Mouse (Mus musculus): ENCODE results near the gene Tas1r2. TPM values are rescaled to one million over a fixed set of nuclear protein-coding genes. Genes with fewer than 3 reads are reported as not detected.
A peak's percentile ranks its signal among the peaks of the same experiment; 100 is the strongest.

The Tas1r2 gene
- total RNA-seq (2021): not detected
- long read RNA-seq, experiment 1: 0 reads
- long read RNA-seq, experiment 2: 0 reads

DNA sequence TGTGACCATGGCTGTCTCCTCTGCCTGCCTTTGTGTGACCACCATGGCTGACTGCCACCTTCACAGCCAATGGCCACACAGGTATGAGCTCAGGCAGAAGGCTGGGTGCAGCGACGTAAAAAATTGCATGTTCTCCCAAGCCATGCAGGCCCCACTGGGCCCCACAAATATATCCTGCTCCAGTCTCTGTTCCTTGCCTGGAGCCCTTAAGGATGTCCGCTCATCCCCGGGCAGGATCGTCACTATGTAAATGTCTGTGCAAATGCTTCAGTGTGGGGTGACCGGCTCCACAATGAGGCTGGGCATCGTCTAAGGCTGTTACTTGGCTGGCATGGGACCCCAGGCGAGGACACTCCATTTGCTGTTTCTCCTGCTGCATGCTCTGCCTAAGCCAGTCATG lies at the start of gene Tas1r2:
Gene Tas1r2 (plus strand): TSS at position 301 of the 400 bp plus-strand sequence.
- DNase-seq: no peak

DNA sequence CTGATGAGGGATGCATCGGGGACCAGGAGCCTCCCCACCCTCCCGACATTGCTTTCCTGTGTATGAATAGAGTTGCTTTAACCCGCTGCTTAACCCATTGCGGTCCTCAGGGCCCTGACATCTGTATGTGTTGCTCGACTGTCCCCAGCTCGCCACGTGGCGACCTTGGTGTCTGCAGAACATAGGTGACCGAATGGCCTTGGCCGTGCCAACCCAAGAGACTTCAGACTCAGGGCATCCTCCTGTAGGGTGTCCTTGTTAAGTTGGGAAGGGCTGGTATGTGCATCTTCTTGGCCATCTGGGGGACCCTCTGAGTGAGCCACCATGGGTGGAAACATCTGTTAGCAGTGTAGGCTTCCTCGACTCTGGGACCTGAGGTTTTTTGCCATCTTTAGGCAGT lies 48.1 kb upstream of the Tas1r2 start:
- DNase-seq: no peak

DNA sequence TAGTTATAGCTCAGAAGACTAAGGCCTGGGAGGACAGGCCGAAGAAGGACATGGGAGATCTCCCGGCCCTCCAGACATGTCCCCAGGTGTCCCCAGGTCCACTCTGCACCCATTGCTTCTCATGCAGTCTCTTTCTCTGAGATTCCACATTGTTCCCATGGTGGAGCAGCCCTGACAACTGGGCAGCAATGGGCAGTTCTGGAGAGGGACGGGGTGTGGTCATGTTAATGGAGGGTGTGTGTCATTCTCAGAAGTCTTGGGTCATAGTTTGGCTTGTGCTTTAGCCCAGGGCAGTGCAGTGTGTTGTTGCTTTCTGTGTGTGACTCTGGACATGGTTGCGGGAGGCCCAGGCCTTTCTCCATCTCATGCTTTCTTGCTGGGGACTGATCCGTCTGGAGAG lies 46.6 kb upstream of the Tas1r2 start:
- no peak for DNase-seq

GRCm38 (mm10) chr4:139608975-139609374 lies 44.4 kb upstream of the Tas1r2 start:
- DNase-seq: no peak

DNA sequence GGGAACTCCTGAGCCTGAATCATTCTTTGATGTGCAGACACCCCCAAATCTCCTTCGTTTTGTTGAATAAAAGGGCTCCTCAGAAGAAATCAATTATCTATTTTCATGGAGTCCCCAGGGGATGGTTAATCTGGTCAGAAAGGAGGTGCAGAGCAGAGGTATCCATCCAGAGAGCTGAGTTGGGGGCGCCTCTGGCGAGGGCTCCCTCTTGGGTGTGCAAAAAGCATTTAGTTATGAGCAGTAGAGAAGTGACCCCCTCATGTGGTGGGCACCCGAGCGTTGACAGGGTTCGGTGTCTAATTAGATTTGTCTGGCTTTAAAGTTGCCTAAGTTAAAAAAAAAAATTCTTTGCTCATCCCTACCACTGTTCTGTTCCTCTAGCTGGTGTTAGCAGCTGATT lies 42.4 kb upstream of the Tas1r2 start:
- no peak for DNase-seq

DNA sequence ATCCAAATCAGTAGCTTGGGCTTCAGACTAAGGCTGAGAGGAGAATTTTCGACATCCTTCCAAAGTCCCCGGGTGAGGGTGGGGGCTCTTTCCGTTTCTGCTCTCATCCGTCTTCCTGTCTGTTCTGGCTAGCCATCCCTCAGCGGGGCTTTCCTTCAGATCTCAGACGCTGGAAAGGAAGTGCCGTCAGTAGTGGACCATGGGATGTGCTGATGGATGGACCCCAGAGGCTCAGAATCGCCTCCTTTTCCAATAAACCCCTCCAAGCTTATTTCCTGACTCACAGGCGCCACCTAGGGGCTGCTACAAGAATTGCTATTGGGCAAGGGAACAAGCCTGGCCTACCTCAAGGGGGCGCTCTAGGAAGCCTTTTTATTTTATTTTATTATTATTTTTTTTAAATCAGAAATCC lies 41.8 kb upstream of the Tas1r2 start:
- peak; percentile 82 to 87 for DNase-seq

DNA sequence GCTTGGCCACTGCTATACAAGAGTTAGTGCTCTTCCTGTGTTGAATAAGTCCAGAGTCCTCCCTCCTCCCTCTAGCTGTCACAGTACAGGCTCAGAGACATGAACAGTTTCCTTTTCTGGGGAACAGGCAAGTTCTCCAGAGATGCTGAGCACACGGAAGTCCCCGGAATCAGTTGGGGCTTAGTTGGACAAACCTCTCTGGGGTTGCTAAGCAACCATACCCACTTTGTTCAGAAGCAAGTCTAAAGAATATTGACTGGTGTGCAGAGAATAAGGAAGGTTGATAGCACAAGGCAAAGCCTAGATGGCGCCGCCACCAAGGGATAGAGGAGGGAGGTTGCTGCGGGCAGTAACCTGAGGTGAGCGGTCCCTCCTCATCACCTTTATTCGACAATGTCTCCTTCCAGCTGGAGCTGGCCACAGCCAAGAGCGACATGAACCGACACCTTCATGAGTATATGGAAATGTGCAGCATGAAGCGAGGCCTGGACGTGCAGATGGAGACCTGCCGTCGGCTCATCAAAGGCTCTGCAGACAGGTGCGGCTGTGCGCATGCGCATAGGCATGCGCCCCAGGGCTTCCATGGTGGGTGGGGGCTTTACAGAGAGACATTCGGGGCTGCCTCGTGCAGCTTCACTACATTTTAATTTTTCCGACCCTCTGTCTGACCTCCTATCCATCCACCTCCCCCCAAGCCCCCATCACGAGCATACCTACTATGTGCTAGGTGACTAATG lies 38.6 kb upstream of the Tas1r2 start:
- DNase-seq: no peak

- DNase-seq: peak; percentile 43 to 64
These were observed 36.9 kb upstream of the Tas1r2 start for GRCm38 (mm10) chr4:139616276-139617000.

- DNase-seq: no peak
These were observed 36.4 kb upstream of the Tas1r2 start for GRCm38 (mm10) chr4:139617001-139617364.

GRCm38 (mm10) chr4:139619765-139620164 lies 33.6 kb upstream of the Tas1r2 start:
- peak; percentile 55 to 64 for DNase-seq

GRCm38 (mm10) chr4:139622373-139623282 lies 30.7 kb upstream of the Tas1r2 start, which contains the start of gene Aldh4a1:
Gene Aldh4a1, plus strand, starts transcription at chr4:139622866.
- DNase-seq: peak; percentile 91 to 92

DNA sequence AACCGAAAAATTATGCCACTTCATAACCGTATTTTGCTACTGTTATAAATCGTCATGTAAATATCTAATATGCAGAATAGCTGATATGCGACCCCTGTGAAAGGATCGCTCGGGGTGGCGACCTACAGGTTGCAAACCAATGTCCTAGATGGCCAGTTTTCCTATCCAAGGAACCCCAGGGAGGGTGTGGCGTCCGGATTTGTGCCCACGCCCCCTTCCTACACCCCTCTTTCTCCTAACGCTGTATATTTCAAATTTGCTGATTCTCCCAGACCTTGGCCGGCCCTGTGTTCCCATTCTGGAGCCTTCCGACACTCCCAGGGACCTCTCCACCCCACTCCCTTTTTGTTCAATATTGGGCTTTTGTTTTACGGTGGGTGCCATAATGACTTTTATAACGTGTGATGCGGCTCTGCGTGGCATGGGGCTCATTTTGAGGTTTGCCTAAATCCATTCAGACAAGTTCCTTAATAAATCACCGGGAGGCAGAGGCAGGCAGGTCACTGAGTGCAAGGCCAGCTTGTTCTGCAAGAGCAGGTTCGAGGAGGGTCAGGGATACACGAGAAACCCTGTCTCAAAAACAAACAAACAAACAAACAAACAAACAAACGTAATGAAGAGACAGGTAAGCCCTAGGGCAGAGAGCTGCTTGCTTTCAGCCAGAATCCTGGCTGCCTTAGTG lies 29.8 kb upstream of the Tas1r2 start:
- no peak for DNase-seq

- DNase-seq: no peak
These were observed 29.2 kb upstream of the Tas1r2 start for GRCm38 (mm10) chr4:139624116-139624489.

GRCm38 (mm10) chr4:139624706-139625105 lies 28.6 kb upstream of the Tas1r2 start:
- DNase-seq: peak; percentile 62 to 69

GRCm38 (mm10) chr4:139627361-139627760 lies 26.0 kb upstream of the Tas1r2 start:
- DNase-seq: no peak

GRCm38 (mm10) chr4:139630171-139630570 lies 23.2 kb upstream of the Tas1r2 start:
- no peak for DNase-seq

DNA sequence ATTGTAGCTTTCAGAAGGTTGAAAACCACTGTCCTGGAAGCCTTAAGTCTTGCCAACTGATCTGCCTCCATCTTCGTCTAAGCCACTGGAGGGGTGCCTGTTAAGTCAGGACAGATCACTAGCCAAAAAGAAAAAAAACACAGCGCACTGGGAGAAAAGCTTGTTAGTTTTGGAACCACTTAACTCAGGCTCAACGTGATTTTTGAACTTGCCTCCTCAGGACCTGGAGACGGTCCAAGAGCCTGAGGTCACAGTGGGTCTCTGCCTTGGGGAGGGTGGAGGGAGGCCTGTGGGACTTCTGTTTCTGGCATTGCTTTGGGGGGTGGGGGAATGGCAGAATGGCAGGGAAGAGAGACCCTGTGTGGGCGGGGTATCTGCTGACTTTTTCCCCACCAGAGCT lies 22.2 kb upstream of the Tas1r2 start:
- peak in 1 of 2 experiments; percentile 43 for DNase-seq

DNA sequence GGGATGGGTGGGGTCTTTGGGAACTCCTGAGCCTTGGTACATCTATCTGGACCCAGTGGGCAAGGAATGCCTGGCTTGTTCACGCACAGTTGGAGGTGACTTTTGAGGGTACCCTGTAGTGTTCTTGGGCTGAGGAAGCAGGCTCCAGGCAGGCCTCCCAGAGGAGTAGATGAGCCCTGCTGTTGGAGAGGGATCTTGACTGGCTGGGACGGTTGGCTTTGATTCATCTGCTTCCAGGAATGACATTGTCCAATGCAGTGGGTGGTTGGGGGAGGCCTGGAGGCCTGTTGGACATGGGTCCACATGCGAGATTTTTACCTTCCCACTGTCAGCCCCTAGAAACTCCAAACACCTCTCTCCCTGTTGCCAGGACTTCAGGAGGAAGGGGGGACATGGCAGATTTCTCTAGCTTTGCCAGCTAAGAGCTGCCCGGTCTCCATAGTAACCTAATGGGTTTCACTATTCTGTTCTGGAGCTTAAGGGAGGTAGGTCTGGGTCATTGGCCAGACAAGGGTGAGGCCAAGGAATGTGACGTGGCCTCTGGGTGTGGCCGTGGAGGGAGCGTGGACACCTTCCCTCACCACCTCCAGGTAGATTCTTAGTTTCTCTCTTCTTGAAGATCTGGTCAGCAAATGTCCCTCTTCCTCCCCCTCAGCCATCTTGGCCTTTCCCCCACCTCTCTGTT lies 21.6 kb upstream of the Tas1r2 start:
- no peak for DNase-seq

DNA sequence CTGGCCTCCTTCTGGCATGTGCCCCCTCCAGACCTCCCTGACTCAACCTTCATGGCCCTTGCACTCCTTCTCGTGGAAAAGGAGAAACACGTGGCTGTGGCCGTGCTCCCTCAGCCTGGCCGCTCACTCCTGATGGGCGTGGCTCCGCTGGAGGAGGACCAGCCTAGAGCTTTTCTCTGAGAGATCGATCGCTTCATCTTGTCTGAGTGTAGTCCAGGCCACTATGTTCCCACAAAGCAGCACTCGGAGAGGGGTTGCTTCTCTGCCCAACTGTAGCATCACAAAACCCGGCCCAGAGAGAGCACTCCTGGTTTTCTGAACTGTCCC lies 21.1 kb upstream of the Tas1r2 start:
- no peak for DNase-seq

GRCm38 (mm10) chr4:139636373-139636772 lies 17.0 kb upstream of the Tas1r2 start:
- peak; percentile 68 to 79 for DNase-seq

DNA sequence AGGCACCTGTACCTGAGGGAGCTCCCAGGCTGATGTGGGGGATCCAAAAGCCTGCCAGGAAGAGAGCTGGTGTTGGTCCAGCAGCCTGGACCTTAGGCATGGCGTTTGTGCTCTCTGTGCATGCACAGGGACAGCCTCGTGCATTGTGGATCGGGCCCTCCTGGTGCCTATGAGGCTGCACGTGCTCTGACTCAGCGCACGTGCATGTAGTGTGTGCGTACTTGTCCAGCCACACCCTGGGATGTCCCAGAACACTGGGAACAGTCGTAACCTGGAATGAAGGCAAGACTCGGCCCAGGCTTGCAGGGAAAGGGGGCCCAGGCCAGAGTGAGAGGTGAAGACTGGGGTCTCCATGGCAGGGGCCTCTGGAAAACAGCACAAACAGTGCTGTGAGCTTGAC lies 15.5 kb upstream of the Tas1r2 start:
- no peak for DNase-seq
